12 mouse cellular contexts compared by ENCODE assay signal in genomic region chr6:80301871-80302270, GRCm38 (mm10).
"Had no signal": no experiment of that assay in that cellular context is flagged by ENCODE, and none has a peak within 500 bp of the region (broad histone marks: within the 10 kb centered on the region; RNA-seq: fewer than 3 reads in every experiment).

No protein-coding gene starts in this region.

- H3K4me3 ChIP-seq: limb, embryonic 13.5 days; midbrain, embryonic 12.5 days had no signal

- DNase-seq: kidney, adult 9 months; kidney, postnatal 36 days; layer of hippocampus, adult 9-11 months; left cerebral cortex, postnatal 4 days; lung, adult 18-20 months; lung, postnatal 36 days; right cerebral cortex, postnatal 25 days; thymus, postnatal 36 days had no signal

- H3K9me3 ChIP-seq: limb, embryonic 13.5 days; midbrain, embryonic 12.5 days had no signal

- H3K27ac ChIP-seq: kidney, postnatal 0 days; limb, embryonic 13.5 days; liver, embryonic 14.5 days; midbrain, embryonic 12.5 days had no signal

- H3K4me1 ChIP-seq: limb, embryonic 13.5 days; midbrain, embryonic 12.5 days had no signal

- H3K9ac ChIP-seq: limb, embryonic 13.5 days; liver, embryonic 14.5 days; midbrain, embryonic 12.5 days had no signal

- H3K27me3 ChIP-seq: limb, embryonic 13.5 days; midbrain, embryonic 12.5 days had no signal

- H3K36me3 ChIP-seq: limb, embryonic 13.5 days; midbrain, embryonic 12.5 days had no signal

- H3K4me2 ChIP-seq: limb, embryonic 13.5 days; midbrain, embryonic 12.5 days had no signal
